Mouse (Mus musculus): ENCODE measurements around the gene Gm16253.

Gm16253 gene

DNA sequence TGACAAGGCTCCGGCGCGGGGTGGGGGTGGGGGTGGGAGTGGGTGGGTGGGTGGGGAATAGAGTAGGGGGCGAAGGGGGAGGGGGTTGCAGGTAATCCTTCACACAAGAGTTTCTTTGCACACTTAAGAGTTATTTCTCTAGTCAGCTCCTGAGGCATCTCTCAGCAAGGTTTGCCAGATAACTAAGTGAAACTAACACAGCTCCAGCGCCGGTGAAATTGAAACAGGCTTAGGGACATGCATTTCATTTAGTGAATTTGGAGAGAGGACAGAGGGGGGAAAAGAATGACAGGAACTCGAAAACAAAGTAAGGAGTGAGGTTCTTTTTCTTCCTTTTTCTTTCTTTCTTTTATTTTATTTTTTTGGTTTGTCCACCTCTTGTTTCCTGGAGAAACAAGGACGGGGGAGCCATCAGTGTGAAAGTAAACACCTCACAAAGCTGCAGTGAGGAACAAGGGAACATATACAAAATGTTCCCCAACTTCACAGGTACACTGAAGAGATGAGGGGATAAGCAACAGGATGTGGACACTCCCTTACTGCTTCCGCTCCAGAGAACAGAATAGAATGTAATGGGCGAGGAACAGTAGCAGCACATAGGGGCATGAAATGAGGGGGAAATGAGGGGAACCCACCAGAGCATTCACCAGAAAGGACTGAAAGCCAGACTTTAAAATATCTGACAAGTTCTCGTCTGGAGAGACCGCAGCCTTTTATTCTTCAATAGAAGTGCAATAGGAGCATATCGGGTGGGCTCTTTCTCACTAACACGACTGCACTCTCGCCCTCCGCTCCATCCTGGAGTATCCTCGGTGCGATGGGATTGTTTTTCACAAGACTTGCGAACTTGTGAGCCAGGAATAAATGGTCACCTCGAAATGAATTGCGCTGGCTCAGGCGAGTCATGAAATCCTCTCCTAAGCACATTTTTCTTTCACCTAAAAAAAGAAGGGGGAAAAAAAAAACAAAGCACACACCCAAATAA, 19.8 kb upstream of the Gm16253 start:
- DNase-seq (ENCODE audit: low read depth, low spot score), result no peak

DNA sequence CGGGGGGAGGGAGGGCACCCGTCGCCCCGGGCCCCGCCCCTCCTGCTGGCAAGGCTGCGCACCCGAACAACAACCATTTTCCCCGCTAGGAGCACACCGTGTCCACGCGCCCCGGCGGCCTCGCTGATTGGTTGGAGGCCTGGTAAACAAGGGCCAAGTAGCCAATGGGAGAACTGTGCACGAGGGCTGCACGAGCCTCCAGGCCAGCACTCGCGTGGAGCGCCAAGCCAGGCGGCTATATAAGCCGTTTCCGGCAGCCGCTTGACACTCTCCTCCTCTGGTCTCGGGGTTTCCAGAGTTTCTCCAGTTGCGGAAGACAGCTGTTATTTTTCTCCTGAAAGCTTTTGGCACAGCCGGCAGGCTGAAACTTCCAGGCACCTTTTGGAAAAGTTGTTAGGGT, 19.1 kb upstream of the Gm16253 start, which contains the start of gene Txnip:
Gene Txnip, plus strand, starts transcription at position 264 of the 400 bp plus-strand sequence.
- DNase-seq (ENCODE audit: low read depth, low spot score), result peak; percentile 86

DNA sequence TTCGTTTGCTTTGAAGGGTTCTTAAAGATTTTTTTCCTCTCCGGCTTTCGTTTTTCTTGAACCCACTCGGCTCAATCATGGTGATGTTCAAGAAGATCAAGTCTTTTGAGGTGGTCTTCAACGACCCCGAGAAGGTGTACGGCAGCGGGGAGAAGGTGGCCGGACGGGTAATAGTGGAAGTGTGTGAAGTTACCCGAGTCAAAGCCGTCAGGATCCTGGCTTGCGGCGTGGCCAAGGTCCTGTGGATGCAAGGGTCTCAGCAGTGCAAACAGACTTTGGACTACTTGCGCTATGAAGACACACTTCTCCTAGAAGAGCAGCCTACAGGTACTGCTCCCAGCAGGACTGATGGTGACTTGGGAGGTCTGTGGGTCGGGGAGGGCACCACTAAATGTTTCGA, 18.6 kb upstream of the Gm16253 start:
- no peak for DNase-seq (ENCODE audit: low read depth, low spot score)

DNA sequence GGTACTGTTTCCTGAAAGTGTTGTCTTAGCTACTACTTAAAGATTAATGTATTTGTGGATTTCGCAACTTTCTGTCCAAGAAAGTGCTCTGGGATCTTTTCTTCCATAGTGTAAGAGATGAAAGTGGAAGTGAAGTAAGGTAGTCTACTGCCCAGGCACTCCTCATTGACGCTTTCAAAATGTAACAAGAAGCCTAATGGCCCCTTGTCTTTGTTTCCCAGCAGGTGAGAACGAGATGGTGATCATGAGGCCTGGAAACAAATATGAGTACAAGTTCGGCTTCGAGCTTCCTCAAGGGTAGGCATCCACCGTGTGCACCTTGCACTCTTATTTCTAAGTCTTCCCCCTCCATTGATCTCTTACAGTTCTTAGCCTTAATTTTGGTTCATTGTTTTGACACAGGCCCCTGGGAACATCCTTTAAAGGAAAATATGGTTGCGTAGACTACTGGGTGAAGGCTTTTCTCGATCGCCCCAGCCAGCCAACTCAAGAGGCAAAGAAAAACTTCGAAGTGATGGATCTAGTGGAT, 18.1 kb upstream of the Gm16253 start:
- DNase-seq (ENCODE audit: low read depth, low spot score), result no peak

DNA sequence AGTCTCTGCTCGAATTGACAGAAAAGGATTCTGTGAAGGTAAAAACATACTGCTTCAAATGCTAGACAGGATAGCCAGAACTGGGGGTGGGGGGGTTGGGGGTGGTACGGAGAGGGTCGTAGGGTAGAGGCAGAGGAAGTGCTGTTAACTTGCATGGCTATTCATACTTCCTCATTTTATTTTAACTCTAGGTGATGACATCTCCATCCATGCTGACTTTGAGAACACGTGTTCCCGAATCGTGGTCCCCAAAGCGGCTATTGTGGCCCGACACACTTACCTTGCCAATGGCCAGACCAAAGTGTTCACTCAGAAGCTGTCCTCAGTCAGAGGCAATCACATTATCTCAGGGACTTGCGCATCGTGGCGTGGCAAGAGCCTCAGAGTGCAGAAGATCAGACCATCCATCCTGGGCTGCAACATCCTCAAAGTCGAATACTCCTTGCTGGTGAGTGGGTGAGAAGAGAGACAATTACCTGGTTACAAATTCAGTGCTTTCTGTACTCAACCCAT, 17.3 kb upstream of the Gm16253 start:
- DNase-seq (ENCODE audit: low read depth, low spot score), result no peak

DNA sequence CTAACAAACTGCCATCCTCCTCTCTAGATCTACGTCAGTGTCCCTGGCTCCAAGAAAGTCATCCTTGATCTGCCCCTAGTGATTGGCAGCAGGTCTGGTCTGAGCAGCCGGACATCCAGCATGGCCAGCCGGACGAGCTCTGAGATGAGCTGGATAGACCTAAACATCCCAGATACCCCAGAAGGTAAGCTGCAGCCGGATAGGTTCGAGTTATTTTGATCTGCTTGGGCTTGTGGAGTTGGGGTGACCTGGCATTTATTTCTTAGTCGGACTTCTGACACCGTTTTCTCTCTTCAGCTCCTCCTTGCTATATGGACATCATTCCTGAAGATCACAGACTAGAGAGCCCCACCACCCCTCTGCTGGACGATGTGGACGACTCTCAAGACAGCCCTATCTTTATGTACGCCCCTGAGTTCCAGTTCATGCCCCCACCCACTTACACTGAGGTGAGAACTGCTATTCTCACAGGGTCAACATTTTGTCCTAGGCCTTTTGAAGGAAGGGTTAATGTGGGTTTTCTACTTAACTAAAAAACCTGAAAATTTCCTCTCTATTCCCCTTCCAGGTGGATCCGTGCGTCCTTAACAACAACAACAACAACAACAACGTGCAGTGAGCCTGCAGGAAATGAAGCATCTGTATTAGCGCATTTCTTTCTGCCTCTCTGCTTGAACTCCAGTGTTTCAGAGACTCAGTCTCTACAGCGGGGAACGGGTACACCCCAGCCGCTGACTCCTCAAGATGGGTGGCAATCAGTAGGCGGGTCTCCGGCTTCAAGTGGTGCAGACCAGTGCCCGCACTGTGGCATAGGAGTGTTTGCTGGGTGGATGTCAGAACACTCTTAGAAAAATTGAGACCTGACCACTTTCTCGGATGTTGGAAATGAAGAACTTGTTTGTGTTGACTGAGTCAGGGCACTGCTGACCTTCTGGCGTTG, 16.6 kb upstream of the Gm16253 start:
- DNase-seq (ENCODE audit: low read depth, low spot score), result no peak

DNA sequence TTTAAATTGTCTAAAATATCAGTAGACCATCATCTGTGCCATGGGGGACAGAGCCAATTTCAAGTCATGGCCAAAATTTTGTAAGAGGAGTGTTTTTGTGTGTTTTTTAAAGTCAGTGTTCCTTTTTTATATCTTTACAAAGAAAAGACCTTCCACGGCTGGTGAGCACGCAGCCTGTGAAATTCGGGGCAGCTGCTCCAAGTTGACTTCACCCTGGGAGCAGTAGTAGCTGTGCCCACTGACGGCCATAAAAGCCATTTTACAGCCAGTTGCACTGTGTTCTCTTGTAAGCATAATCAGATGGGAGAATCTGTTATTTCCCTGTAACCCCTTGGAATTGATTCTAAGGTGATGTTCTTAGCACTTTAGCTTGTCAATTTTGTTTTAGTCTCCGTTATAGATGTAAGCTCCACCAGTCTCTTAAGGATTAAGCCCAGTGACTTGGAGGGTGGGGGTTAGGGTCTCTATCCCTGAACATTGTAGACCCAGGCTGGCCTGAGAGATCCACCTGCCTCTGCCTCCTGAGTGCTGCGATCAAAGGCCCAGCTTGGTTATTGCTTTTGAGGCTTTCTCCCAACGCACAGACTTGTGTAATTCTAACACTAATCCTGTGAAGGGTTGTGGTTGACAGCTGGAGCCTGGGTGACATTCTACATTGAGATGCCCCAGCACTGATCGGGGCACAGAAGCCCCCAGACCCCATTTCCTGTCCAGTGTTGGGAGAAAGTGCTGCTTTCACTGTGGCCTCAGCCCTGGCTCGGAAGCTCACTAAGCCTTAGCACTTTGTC, 15.7 kb upstream of the Gm16253 start:
- no peak for DNase-seq (ENCODE audit: low read depth, low spot score)

DNA sequence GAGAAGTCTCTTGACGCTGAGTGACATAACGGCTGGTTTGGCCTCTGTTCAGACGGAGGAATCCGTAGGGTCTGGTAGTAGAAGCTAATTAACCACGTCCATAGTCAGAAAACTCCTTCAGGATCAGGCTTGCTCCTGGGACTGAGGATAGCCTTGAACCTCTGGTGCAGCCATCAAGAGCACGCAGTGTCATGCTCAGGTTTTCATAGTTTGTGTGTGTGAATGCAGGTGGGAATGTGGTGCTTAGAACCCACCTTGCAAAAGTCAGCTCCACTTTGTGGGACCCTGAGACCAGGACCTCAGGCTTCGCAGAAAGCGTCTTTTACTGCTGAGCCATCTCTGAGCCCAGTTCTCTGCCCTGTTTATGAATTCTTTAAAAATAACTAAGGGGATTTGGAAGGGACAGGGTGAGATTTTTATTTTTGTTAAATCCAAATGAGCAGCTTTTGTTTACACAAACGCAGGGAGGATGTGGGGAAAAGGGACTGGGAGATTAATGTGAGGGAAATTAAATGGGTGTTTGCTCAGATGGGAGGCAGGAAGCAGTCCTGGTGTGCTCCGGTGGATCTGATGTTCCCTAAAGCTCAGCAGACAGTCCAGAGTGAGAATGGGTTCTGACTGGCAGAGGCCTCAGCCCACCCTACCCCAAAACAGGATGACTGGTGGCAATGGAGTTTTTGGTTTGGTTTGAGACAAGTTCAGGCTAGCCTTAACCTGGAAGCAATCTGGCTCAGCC, 14.7 kb upstream of the Gm16253 start:
- no peak for DNase-seq (ENCODE audit: low read depth, low spot score)

DNA sequence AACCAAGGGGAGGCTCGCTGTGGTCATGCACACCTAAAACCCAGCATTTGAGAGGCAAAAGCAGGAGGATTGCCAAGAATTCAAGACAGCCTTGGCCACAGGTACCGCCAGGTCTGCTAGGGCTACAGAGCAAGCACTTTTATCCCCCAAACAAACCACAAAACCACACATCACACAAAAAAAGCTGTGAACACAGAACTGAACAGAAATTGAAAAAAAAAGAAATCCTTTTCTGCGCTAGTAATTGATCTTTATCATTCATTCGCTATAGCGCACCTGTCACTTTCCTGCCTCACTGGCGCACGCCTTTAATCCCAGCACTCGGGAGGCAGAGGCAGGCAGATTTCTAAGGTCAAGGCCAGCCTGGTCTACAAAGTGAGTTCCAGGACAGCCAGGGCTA, 13.5 kb upstream of the Gm16253 start:
- no peak for DNase-seq (ENCODE audit: low read depth, low spot score)

DNA sequence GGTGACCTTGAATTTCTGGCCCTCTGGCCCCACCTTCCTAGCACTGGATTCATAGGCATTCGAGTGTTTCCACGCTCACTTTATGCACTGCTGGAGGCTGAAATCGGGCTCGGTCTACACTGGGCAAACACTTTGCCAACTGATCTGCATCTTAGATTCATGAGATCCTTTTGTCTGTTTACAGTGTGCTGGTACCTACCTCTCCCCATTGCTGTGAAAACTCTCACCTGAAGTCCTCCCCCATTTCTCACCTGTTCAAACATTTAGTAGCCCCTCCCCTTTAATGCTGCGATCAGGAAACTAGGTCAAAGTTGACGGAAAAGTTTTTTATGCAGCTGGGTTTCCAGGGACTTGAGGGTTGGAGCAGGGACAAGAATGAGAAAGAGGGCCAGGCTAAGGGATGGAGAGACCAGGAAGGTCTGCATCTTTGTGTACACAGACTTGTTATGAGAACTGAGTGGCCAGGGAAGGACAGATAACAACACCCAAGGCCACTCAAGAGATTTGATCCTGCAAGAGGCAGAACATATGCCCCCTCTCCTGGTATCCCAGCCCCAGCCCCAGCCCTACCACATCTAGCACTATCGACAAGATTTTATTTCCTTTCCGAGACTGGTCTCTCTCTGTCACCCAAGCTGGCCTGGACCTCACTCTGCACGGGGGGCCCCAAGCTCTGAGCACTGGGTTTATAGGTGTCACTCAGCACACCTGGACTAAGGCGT, 12.7 kb upstream of the Gm16253 start:
- no peak for DNase-seq (ENCODE audit: low read depth, low spot score)

DNA sequence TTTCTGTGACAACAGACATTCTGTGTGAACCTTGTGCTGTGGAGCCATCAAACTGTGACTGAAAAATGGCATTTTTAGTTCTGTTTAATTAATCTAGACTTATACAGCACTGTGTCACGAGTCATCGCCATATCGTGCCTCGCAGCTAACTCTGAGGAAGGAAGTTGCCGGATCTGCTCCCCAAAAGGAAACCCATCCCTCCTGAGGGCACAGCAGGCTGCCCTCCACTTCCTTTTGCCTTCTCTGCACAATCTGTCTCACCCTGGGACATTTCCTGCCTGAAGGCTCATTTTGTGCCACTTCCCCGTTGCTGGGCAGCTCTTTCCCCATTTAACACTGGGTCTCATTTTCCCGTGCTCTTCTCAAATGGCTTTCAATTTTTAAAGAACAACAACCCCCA, 12.2 kb upstream of the Gm16253 start:
- peak; percentile 24 for DNase-seq (ENCODE audit: low read depth, low spot score)

DNA sequence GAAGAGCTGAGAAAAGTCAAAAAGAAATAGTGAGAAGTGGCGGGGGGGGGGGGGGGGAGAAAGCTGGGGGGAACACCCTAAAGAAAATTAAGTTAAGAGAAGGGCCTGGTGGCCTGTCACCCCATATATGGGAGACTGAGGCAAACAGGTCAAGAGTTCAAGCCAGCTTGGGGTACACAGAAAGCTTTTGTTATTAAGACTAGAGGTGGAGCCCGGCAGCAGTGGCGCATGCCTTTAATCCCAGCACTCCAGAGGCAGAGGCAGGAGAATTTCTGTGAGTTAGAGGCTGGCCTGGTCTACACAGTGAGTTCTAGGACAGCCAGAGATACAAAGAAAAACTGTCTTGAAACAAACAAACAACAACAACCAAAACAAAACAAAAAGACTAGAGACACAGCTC, 11.7 kb upstream of the Gm16253 start:
- DNase-seq (ENCODE audit: low read depth, low spot score), result no peak

DNA sequence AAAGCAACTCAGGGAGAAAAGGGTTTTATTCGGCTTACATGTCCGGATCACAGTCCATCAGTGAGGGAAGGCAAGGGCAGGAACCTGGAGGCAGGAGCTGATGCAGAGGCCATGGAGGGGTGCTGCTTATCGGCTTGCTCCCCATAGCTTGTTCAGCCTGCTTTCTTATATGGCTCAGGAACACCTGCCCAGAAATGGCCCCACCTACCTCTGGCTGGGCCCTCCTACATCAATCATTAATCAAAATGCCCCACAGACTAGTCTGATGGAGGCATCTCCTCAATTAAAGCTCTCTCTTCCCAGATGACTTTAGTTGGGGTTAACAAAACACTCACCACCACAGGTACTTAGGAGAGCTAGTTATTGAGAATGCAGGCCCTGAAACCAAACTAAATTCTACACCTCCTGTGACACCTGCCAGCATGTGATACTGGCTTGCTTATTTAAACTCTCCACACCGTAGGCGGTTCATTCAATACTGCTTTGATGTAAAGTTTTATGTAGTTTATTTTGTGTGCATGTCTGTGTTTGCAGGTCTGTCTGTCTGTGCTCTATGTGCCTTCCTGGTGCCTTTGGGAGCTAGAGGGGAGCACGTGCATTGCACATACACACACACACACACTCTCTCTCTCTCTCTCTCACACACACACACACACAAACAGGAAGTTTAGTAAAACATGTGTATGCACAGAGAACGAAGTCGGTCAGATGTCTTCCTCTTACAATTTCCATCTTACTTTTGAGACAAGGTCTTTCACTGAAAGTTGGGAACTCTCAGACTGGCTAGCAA, 9.9 kb upstream of the Gm16253 start:
- DNase-seq (ENCODE audit: low read depth, low spot score), result no peak

DNA sequence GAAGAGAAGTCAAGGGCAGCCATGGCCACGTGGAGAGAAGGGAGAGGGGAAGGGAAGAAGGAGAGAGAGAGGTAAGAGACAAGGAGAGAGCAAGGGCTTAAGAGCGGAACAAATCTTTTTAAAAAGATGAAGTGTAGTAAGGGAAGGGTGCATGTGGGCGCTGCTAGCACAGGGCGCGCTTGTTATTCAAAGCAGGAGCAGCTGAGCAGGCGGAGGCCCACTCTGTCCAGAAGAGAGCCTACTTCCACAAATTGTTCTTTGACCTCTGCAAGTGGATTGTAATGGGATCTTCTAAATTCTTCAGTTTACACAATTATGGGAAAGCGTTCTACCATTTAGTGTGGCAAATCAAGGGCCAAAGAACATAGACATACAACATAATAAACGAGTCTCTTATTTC, 8.2 kb upstream of the Gm16253 start:
- no peak for DNase-seq (ENCODE audit: low read depth, low spot score)

DNA sequence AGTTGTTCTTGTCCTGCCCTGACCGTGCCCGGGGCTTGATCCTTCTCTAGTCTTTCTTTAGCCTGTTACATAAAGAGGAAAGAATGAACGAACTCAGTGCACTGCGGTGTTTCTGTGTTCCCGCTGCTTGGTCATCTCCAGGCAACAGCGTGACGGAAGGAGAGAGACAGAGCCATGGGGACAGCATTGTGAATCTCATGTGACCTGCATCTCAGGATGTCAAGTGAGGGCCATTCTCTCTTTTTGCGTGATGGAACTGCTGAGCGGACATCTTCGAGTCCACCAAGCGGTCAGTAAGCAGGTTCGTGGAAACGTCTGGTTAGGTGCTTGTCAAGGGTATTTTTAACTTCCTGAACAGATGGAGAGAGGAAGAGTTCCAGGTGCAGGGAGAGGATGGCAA, 7.3 kb upstream of the Gm16253 start:
- no peak for DNase-seq (ENCODE audit: low read depth, low spot score)

DNA sequence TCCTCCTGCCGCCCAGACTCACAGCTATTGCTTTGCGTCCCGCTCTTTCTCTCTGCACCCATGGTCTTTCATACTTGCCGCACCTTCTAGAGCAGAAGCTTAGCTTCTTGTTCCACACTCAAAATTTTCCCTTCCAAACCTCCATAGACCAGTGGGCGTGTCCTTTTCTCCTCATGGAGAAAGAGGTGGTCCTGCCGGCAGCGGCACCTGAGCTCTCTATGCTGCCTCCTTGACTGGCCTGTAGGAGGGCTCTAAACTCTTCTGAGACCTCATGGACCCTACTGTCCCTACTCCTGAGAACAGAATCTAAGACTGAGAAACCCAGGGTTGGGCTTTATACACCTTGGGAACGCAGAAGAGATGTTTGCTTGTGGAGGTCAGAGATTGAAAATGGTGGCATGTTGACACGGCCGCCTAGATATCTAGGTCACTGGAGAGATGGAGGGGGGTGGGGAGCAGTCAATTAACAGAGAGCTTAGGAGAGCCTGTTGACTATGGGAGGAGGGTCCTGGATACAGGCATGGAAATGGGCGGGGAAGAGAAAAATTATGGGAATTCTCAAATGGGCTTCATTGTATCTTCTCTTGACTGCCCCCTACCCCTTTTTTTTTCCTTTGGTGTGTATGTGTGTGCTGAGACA, 6.7 kb upstream of the Gm16253 start:
- no peak for DNase-seq (ENCODE audit: low read depth, low spot score)

DNA sequence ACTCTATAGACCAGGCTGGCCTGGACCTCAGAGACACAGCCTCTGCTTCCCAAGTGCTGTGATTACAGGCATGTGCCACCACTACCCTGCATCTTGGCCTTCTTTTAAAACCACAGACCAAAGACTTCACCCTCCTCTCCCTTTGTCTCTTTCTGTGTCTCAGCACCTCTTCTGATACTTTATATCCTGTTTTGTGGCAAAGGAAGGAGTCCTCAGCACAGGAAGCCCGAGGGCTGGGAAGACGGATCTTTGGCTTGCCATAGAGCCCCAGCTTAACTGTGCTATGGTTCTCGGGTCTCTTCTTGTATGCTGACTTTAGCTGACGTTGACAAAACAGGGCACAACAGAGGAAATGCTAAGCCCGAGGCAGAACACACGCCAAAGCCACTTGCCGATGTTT, 6.1 kb upstream of the Gm16253 start:
- DNase-seq (ENCODE audit: low read depth, low spot score), result no peak

DNA sequence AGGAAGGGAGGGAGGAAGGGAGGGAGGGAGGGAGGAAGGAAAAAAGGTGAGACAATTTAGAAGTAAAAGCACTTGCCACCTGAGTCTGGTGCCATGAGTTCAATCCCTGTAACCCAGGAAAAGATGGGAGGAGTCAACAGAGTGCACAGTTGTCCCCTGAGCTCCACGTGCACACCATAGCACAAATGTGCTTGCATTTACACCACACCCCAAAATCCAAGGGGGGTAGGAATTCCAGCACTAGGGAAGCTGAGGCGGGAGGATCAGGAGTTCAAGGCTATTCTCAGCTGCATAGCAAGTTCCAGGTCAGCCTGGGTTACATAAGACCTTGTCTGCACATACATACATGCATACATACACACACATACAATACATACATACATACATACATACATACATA, 5.4 kb upstream of the Gm16253 start:
- no peak for DNase-seq (ENCODE audit: low read depth, low spot score)

All from telencephalon, adult 2 months (tissue).